Mouse (Mus musculus): ENCODE results near the gene Gm49358.

Gene Gm49358

GRCm38 (mm10) chr10:86872121-86872520 is 108.3 kb downstream of the Gm49358 start:
- in situ Hi-C loops (cut with MseI, MboI): no loop called here

- in situ Hi-C loops (cut with MseI, MboI): no loop called here
Observed at GRCm38 (mm10) chr10:86872591-86872990, 108.8 kb downstream of the Gm49358 start.

- in situ Hi-C loops (cut with MseI, MboI): no loop called here
Observed at GRCm38 (mm10) chr10:86878721-86879120, 114.9 kb downstream of the Gm49358 start.

- in situ Hi-C loops (cut with MseI, MboI): no loop called here
Observed at GRCm38 (mm10) chr10:86880071-86880806, 116.5 kb downstream of the Gm49358 start.

GRCm38 (mm10) chr10:86881448-86881847 is 117.7 kb downstream of the Gm49358 start:
- in situ Hi-C loops (cut with MseI, MboI): no loop called here
